Mouse (Mus musculus): ENCODE results near the gene Cfap58. TPM values are rescaled to one million over a fixed set of nuclear protein-coding genes. Genes with fewer than 3 reads are reported as not detected.

Cfap58 gene
- polyA plus RNA-seq, 1 experiment from 2014 or later: not detected

DNA sequence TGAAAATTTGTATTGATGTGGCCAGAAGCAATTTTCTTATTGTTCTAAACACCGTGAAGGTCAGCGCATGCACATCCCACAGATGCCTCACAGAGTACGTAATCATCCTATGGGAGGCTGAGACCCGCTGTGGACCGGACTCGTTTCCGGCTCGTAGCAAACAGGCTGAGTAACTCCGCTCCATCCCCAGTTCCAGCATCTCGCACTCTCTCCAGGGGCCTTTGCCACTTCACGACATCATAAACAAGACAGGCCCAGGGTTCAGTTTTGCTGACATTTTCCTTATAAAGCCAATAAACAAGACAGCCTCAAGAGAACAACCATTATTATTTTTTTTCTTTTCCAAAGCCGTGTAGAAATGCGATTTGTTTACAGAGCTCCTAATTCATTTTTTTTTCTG, 82.6 kb downstream of the Cfap58 start:
- Histone ChIP-seq H3K27ac (ENCODE audit: poor library complexity, severe bottlenecking) (no peak overlapping the region), H3K27me3 (replicated peaks) (0 out of 2 replicates have a peak, but pooled peaks cover 8% of the 10 kb centered on the region), H3K36me3 (no peaks in the 10 kb centered on the region), H3K4me3 (no peak overlapping the region), H3K9ac (no peak overlapping the region), H3K4me1 (replicated peaks) (no peaks in the 10 kb centered on the region), H3K9me3 (replicated peaks) (no peaks in the 10 kb centered on the region), H3K4me2 (no peak overlapping the region)
- no peak for ATAC-seq (ENCODE audit: insufficient number of reproducible peaks, low FRiP score)
- 68% methylated on average over 13 of the region's 13 CpGs for WGBS

DNA sequence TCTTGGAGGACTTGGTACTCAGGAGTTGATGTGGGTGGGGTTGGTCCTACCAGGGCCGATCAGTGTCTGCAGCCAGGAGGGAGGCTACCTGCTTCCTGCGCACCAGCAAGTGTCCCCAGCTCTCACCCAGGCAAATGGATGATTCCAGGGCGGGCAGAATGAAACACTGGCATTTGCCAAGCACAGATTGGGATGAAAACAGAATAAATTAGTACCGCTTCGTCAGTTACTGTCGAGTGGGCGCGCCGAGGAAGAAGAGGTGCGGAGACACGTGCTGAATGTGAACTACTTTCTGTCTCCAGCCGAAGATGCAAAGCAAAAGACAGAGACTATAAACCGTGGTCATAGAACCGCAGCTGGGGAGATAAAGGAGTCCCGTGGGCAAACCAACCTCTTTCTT, 84.0 kb downstream of the Cfap58 start:
- Histone ChIP-seq H3K9ac (no peak overlapping the region), H3K4me2 (no peak overlapping the region), H3K27ac (ENCODE audit: poor library complexity, severe bottlenecking) (no peak overlapping the region), H3K4me3 (no peak overlapping the region), H3K4me1 (replicated peaks) (0 out of 2 replicates have a peak, but pooled peaks cover under 1% of the 10 kb centered on the region), H3K27me3 (replicated peaks) (0 out of 2 replicates have a peak, but pooled peaks cover 8% of the 10 kb centered on the region), H3K36me3 (no peaks in the 10 kb centered on the region), H3K9me3 (replicated peaks) (no peaks in the 10 kb centered on the region)
- WGBS: 80% methylated on average over 15 of the region's 15 CpGs
- ATAC-seq (ENCODE audit: insufficient number of reproducible peaks, low FRiP score): no peak

DNA sequence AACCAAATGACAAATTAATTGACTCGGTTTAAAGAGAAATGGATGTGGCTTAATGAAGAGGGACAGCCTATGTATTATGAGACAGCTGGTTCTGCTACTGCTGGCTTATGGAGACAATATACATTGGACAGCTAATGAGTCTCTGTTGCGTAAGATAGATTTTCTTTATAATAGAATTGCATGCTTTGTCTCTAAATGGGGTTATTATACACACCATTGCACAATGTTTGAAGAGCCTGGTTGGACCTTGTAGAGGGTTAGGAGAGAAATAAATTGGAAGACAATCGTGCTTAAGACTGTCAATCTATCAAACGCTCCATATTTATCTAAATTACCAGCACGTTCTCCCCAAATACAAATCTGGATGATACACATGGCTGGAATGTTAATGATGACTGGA, 85.3 kb downstream of the Cfap58 start:
- H3K27me3 ChIP-seq (replicated peaks): 0 out of 2 replicates have a peak, but pooled peaks cover 8% of the 10 kb centered on the region
- H3K9me3 ChIP-seq (replicated peaks): no peaks in the 10 kb centered on the region
- 82% methylated on average over 5 of the region's 5 CpGs for WGBS
- H3K4me2 ChIP-seq: no peak overlapping the region
- no peak overlapping the region for H3K27ac ChIP-seq (ENCODE audit: poor library complexity, severe bottlenecking)
- H3K4me1 ChIP-seq (replicated peaks): peaks cover 12% of the 10 kb centered on the region
- H3K9ac ChIP-seq: no peak overlapping the region
- no peak overlapping the region for H3K4me3 ChIP-seq
- no peaks in the 10 kb centered on the region for H3K36me3 ChIP-seq
- no peak for ATAC-seq (ENCODE audit: insufficient number of reproducible peaks, low FRiP score)

DNA sequence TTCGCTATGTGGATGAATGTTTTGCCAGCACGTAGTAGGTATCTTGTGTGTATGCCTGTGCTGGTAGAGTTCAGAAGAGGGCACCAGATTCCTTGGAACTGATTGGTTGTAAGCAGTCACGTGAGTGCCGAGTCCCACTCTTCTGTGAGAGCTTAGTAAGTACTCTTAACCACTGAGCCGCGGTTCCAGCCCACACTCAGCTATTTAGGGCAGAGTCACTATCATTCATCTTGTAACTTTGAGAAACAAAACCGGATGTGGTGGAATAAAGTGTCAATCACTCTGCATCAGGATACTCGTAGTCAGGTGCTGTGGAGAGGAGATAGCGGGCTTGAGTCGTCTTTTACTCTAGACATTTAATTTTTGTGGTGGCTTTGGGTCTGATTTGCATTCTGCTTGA, 86.3 kb downstream of the Cfap58 start:
- Histone ChIP-seq H3K27ac (ENCODE audit: poor library complexity, severe bottlenecking) (no peak overlapping the region), H3K9me3 (replicated peaks) (no peaks in the 10 kb centered on the region), H3K4me2 (no peak overlapping the region), H3K4me3 (no peak overlapping the region), H3K36me3 (no peaks in the 10 kb centered on the region), H3K27me3 (replicated peaks) (0 out of 2 replicates have a peak, but pooled peaks cover 8% of the 10 kb centered on the region), H3K9ac (no peak overlapping the region), H3K4me1 (replicated peaks) (peaks cover 18% of the 10 kb centered on the region)
- no peak for ATAC-seq (ENCODE audit: insufficient number of reproducible peaks, low FRiP score)
- WGBS: 77% methylated on average over 10 of the region's 10 CpGs

DNA sequence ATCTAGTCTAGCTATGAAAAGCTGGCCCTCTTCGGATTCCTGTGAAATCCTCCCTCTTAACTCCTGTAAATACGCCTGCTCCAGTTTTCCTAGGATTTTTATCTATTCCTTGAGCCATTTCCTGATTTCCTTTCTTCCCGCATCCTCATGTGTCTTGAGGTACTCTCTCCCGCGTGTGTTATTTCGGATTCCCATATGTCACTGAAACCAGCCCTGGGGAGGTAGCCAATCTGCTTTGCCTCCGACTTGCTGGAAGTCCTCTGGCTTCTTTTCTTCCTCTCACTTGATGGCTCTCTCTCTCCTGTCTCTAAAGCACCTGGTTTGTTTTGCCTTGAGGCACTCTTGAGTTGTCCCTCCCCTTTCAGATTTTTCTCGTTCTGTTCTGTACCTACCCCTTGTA, 87.9 kb downstream of the Cfap58 start:
- 69% methylated on average over 8 of the region's 8 CpGs for WGBS
- peaks cover 18% of the 10 kb centered on the region for H3K4me1 ChIP-seq (replicated peaks)
- no peak overlapping the region for H3K4me2 ChIP-seq
- no peaks in the 10 kb centered on the region for H3K9me3 ChIP-seq (replicated peaks)
- H3K27ac ChIP-seq (ENCODE audit: poor library complexity, severe bottlenecking): no peak overlapping the region
- 0 out of 2 replicates have a peak, but pooled peaks cover 8% of the 10 kb centered on the region for H3K27me3 ChIP-seq (replicated peaks)
- no peak overlapping the region for H3K9ac ChIP-seq
- ATAC-seq (ENCODE audit: insufficient number of reproducible peaks, low FRiP score): no peak
- no peaks in the 10 kb centered on the region for H3K36me3 ChIP-seq
- no peak overlapping the region for H3K4me3 ChIP-seq

DNA sequence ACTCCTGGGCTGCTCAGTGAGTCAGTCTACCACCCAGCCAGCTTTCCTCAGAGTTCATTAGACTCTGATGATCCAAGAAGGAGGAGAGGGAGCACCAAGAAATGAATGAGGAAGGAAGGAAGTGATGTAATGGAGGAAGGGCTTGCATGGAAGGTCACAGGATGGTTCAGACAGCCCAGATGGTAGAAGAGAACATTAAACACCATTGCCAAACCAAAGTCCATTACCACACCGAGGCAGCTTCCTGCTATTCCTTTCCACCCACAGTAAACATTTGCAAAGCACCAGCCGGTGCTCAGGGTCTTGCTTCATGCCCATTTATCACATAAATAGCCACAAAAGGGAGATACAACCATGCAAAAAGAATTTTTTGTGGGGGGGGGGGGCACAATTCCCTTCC, 89.4 kb downstream of the Cfap58 start:
- 72% methylated on average over 2 of the region's 2 CpGs for WGBS

DNA sequence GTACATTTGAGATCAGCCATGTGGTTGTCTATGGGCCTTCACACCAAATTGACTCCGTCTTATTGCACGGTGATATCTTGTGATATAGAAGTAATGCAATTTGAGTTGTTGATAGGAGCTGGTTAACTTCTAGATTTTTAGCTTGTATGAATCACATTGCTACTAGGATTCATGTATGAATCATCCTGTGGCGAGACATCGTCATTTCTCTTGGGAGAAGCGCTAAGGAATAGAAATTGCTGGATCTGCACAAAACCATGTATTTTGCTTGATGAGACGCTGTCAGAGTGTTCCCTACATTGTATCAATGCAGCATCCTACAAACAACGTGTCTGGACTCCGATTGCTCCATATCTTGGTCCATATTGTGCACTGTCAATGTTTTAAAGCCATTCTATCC, 102.1 kb downstream of the Cfap58 start:
- H3K4me3 ChIP-seq: no peak overlapping the region
- no peaks in the 10 kb centered on the region for H3K4me1 ChIP-seq (replicated peaks)
- H3K36me3 ChIP-seq: no peaks in the 10 kb centered on the region
- no peak overlapping the region for H3K27ac ChIP-seq (ENCODE audit: poor library complexity, severe bottlenecking)
- no peak overlapping the region for H3K9ac ChIP-seq
- WGBS: 78% methylated on average over 8 of the region's 8 CpGs
- H3K27me3 ChIP-seq (replicated peaks): no peaks in the 10 kb centered on the region
- no peak overlapping the region for H3K4me2 ChIP-seq
- no peak for ATAC-seq (ENCODE audit: insufficient number of reproducible peaks, low FRiP score)
- no peaks in the 10 kb centered on the region for H3K9me3 ChIP-seq (replicated peaks)

More for the DNA sequence above, 89.4 kb downstream of the Cfap58 start:
- no peaks in the 10 kb centered on the region for H3K36me3 ChIP-seq
- H3K4me3 ChIP-seq: no peak overlapping the region
- ATAC-seq (ENCODE audit: insufficient number of reproducible peaks, low FRiP score): no peak
- H3K27ac ChIP-seq (ENCODE audit: poor library complexity, severe bottlenecking): no peak overlapping the region
- H3K9ac ChIP-seq: no peak overlapping the region
- no peaks in the 10 kb centered on the region for H3K9me3 ChIP-seq (replicated peaks)
- peaks cover 18% of the 10 kb centered on the region for H3K4me1 ChIP-seq (replicated peaks)
- H3K4me2 ChIP-seq: no peak overlapping the region
- 0 out of 2 replicates have a peak, but pooled peaks cover 8% of the 10 kb centered on the region for H3K27me3 ChIP-seq (replicated peaks)

DNA sequence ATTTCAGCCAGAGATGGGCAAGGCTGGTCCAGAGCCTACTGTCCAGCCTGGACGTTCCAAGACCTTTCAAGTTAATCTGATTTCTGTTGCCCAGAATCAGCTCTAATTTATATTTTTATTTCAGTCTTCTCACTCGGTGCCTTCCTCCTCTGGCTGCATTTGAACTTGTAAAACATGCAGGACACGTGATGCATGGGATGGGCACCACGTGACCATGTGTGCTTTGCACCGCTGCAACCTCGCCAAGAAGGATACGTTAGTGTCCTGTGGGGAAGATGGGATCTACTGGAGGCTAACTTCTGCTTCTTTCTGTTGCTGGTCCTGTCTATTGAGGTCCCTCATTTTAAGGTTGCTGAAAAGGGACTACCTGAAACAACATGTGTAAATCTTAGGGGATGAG, 109.8 kb downstream of the Cfap58 start:
- H3K36me3 ChIP-seq: no peaks in the 10 kb centered on the region
- no peaks in the 10 kb centered on the region for H3K4me1 ChIP-seq (replicated peaks)
- ATAC-seq (ENCODE audit: insufficient number of reproducible peaks, low FRiP score): no peak
- H3K27me3 ChIP-seq (replicated peaks): no peaks in the 10 kb centered on the region
- no peak overlapping the region for H3K27ac ChIP-seq (ENCODE audit: poor library complexity, severe bottlenecking)
- H3K9ac ChIP-seq: no peak overlapping the region
- no peak overlapping the region for H3K4me2 ChIP-seq
- no peaks in the 10 kb centered on the region for H3K9me3 ChIP-seq (replicated peaks)
- 77% methylated on average over 7 of the region's 7 CpGs for WGBS
- no peak overlapping the region for H3K4me3 ChIP-seq

DNA sequence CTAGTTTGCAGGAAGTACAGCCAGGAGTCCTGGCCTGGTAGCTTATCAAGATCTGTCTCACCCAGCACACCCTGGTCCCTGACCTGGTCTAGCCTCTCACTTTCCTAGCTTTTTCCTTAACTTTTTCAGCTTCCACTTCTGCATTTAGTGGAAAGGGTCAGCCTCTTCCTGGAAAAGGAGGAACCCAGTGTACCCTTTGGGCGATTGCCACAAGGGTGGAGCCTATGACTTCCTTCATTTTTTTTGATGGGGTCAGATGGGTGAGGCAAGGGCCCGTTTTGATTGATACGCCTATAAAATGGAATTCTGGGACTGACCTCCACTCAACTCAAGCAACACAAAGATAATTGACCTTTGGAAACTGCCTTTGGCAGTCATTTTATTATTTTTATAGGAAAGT, 111.9 kb downstream of the Cfap58 start:
- no peak for ATAC-seq (ENCODE audit: insufficient number of reproducible peaks, low FRiP score)
- Histone ChIP-seq H3K9me3 (replicated peaks) (no peaks in the 10 kb centered on the region), H3K9ac (no peak overlapping the region)

DNA sequence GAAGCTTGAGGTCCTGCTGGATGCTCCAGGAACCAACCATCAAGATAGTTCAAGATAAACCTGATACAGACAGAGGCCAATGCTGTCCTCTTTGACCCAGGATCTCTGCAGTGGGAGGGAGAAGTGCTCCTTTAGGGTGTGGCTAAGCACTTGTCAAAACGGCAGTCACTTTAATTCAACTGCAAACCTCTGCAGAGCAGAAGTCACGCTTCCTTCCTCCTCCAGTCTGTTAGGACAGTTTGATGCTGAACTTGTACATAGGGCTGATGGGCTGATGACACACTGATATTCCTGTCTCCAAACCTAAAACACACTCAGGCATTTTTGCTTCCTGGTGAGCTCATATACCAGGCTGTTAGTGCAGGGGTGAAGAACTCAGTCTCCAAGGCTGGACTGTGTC, 125.8 kb downstream of the Cfap58 start:
- H3K36me3 ChIP-seq: no peaks in the 10 kb centered on the region
- H3K27ac ChIP-seq (ENCODE audit: poor library complexity, severe bottlenecking): no peak overlapping the region
- WGBS: 22% methylated on average over 2 of the region's 2 CpGs
- H3K9ac ChIP-seq: no peak overlapping the region
- no peak overlapping the region for H3K4me3 ChIP-seq
- 0 out of 2 replicates have a peak, but pooled peaks cover 4% of the 10 kb centered on the region for H3K4me1 ChIP-seq (replicated peaks)
- ATAC-seq (ENCODE audit: insufficient number of reproducible peaks, low FRiP score): no peak
- no peak overlapping the region for H3K4me2 ChIP-seq
- no peaks in the 10 kb centered on the region for H3K9me3 ChIP-seq (replicated peaks)
- H3K27me3 ChIP-seq (replicated peaks): peaks cover 17% of the 10 kb centered on the region

More for the DNA sequence above, 111.9 kb downstream of the Cfap58 start:
- 73% methylated on average over 3 of the region's 3 CpGs for WGBS
- Histone ChIP-seq H3K4me3 (no peak overlapping the region), H3K27ac (ENCODE audit: poor library complexity, severe bottlenecking) (no peak overlapping the region), H3K36me3 (no peaks in the 10 kb centered on the region), H3K4me2 (no peak overlapping the region), H3K4me1 (replicated peaks) (no peaks in the 10 kb centered on the region), H3K27me3 (replicated peaks) (no peaks in the 10 kb centered on the region)

DNA sequence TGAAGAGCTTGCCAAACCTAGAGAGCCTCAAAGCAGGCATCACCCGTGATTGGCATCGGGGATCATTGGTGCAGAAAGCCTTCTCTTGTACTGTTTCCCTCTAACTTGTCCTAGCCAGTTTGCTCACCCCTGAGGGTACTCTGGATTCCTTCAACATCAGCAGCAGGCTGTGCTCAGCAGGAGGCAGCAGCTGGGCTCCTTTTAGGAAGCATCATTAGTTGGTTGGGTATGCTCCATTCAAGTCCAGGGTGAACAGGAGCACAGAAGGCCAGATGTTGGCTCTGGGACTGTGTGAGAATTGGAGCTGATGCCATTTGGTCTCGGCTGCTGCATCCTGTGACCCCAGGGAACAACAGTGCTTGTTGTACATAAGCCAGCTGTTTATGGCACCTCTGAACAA, 142.2 kb downstream of the Cfap58 start:
- WGBS: 62% methylated on average over 3 of the region's 3 CpGs
- Histone ChIP-seq H3K4me1 (replicated peaks) (no peaks in the 10 kb centered on the region), H3K4me3 (no peak overlapping the region), H3K36me3 (no peaks in the 10 kb centered on the region), H3K27me3 (replicated peaks) (no peaks in the 10 kb centered on the region), H3K4me2 (no peak overlapping the region), H3K9me3 (replicated peaks) (no peaks in the 10 kb centered on the region), H3K27ac (ENCODE audit: poor library complexity, severe bottlenecking) (no peak overlapping the region), H3K9ac (no peak overlapping the region)
- ATAC-seq (ENCODE audit: insufficient number of reproducible peaks, low FRiP score): no peak

DNA sequence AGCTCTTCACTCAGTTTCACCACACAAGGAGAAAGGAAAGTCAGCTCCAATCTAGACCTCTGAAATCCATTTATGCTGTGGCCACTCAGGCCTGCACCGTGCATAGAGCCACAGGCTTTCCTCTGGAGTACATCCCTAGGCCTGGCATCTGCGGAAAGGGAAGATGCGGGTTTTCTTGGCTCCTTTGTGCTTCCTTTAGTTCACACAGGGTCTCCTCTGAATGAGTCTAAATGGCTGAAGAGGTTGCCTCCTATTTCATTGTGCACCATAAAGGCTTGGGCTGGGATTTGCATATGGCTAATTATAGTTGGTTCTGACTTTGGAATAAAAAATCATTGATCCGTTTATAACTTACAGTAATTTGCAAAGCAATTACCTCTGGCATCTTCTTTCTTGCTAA, 144.0 kb downstream of the Cfap58 start:
- Histone ChIP-seq H3K27ac (ENCODE audit: poor library complexity, severe bottlenecking) (no peak overlapping the region), H3K9me3 (replicated peaks) (no peaks in the 10 kb centered on the region), H3K4me2 (no peak overlapping the region), H3K27me3 (replicated peaks) (no peaks in the 10 kb centered on the region), H3K4me3 (no peak overlapping the region), H3K4me1 (replicated peaks) (no peaks in the 10 kb centered on the region), H3K36me3 (no peaks in the 10 kb centered on the region), H3K9ac (no peak overlapping the region)
- ATAC-seq (ENCODE audit: insufficient number of reproducible peaks, low FRiP score): no peak
- WGBS: 81% methylated on average over 4 of the region's 4 CpGs

Measured in heart, embryonic 12.5 days (tissue).